Mouse (Mus musculus): ENCODE results near the gene Atp6v0a1. TPM values are rescaled to one million over a fixed set of nuclear protein-coding genes. Genes with fewer than 3 reads are reported as not detected.

Atp6v0a1 gene
- polyA plus RNA-seq, 1 experiment from 2014 or later: 35.0 TPM

DNA sequence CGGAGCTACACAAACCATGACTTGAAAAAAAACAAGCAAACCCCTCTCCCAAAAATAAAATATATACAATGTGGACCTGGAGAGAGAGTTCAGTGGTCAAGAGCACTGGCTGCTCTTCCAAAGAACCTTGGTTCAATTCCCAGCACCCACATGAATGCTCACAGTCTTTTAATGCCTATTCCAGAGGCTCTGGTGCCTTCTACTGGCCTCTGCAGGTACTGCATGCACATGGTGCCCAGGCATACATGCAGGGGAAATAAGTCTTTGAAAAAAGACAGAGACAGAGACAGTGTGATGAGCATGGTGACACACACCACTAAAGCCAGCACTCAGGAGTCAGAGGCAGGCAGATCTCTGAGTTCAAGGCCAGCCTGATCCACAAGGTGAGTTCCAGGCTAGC lies 44.7 kb downstream of the Atp6v0a1 start:
- no peak overlapping the region for H3K9ac ChIP-seq (ENCODE audit: low read depth, low read length)
- no peak overlapping the region for H3K27ac ChIP-seq (replicated peaks; ENCODE audit: low read depth, low read length)
- H3K4me1 ChIP-seq (ENCODE audit: control insufficient read depth, insufficient read depth, low read length): peaks cover 3% of the 10 kb centered on the region; the same call in 1 of the 2 replicates
- H3K4me3 ChIP-seq (ENCODE audit: low read depth, low read length): no peak overlapping the region
- no peak for ATAC-seq (ENCODE audit: low read depth)
- DNase-seq (ENCODE audit: low spot score): no peak
- H3K27me3 ChIP-seq (replicated peaks; ENCODE audit: control insufficient read depth, insufficient read depth, low read length): no peaks in the 10 kb centered on the region
- H3K4me2 ChIP-seq (ENCODE audit: low read depth, low read length): no peak overlapping the region
- H3K9me3 ChIP-seq (ENCODE audit: control insufficient read depth, low read length): no peaks in the 10 kb centered on the region
- H3K36me3 ChIP-seq (ENCODE audit: control insufficient read depth, insufficient read depth, low read length): peaks cover 43% of the 10 kb centered on the region
- 93% methylated on average over 1 of the region's 1 CpGs for WGBS

DNA sequence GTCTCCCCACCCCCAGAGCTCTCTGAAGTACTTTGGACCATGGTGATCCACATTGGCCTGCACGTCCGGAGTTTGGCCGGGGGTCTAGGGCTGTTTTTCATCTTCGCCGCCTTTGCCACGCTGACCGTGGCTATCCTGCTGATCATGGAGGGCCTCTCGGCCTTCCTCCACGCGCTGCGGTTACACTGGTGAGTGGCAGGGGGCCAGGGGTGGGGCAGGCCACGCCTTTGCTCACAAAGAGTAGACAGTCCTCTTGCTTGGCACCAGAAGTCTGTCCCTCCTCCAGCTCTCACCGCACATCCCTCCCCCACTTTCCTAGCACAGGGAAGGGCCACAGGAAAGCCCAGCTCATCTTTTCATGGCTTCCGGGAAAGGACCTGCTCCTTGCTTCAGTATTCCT lies 46.2 kb downstream of the Atp6v0a1 start:
- ATAC-seq (ENCODE audit: low read depth): no peak
- Histone ChIP-seq H3K4me3 (ENCODE audit: low read depth, low read length) (no peak overlapping the region), H3K27ac (replicated peaks; ENCODE audit: low read depth, low read length) (no peak overlapping the region), H3K4me1 (ENCODE audit: control insufficient read depth, insufficient read depth, low read length) (peaks cover 11% of the 10 kb centered on the region), H3K36me3 (ENCODE audit: control insufficient read depth, insufficient read depth, low read length) (peaks cover 35% of the 10 kb centered on the region; the same call in 1 of the 2 replicates), H3K27me3 (replicated peaks; ENCODE audit: control insufficient read depth, insufficient read depth, low read length) (no peaks in the 10 kb centered on the region), H3K9me3 (ENCODE audit: control insufficient read depth, low read length) (no peaks in the 10 kb centered on the region), H3K4me2 (ENCODE audit: low read depth, low read length) (no peak overlapping the region), H3K9ac (ENCODE audit: low read depth, low read length) (no peak overlapping the region)
- WGBS: 77% methylated on average over 13 of the region's 14 CpGs
- DNase-seq (ENCODE audit: low spot score): no peak

DNA sequence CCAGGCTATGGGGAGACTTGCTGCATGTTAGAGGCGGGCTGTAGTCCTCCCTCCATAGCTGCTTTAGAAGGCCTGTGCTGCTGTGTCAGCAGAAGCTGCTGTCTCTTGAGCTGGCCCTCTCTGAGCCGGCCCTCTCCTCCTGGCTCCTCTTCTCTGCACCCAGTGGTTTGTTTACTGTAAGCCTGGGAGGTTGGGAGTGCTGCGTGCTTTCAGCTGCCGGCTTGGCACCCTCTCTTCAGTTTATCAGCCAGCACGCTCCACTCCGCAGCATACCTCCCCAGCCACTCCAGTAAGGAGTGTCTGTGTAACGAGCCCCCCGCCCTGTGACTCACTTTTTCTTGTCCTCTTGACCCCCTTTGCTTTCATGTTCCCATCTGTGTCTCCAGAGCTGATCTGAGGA lies 47.6 kb downstream of the Atp6v0a1 start:
- ATAC-seq (ENCODE audit: low read depth) (peak; percentile 3; the same call in 1 of the 2 replicates), DNase-seq (ENCODE audit: low spot score) (peak; percentile 48)
- Histone ChIP-seq H3K4me3 (ENCODE audit: low read depth, low read length) (no peak overlapping the region), H3K27me3 (replicated peaks; ENCODE audit: control insufficient read depth, insufficient read depth, low read length) (no peaks in the 10 kb centered on the region), H3K4me1 (ENCODE audit: control insufficient read depth, insufficient read depth, low read length) (peaks cover 22% of the 10 kb centered on the region), H3K9me3 (ENCODE audit: control insufficient read depth, low read length) (no peaks in the 10 kb centered on the region), H3K36me3 (ENCODE audit: control insufficient read depth, insufficient read depth, low read length) (peaks cover 24% of the 10 kb centered on the region; the same call in 1 of the 2 replicates), H3K9ac (ENCODE audit: low read depth, low read length) (no peak overlapping the region; the same call in 1 of the 2 replicates), H3K4me2 (ENCODE audit: low read depth, low read length) (no peak overlapping the region), H3K27ac (replicated peaks; ENCODE audit: low read depth, low read length) (no peak overlapping the region)
- 42% methylated on average over 8 of the region's 8 CpGs for WGBS

- Histone ChIP-seq H3K27ac (replicated peaks; ENCODE audit: low read depth, low read length) (no peak overlapping the region), H3K9me3 (ENCODE audit: control insufficient read depth, low read length) (no peaks in the 10 kb centered on the region), H3K9ac (ENCODE audit: low read depth, low read length) (no peak overlapping the region), H3K27me3 (replicated peaks; ENCODE audit: control insufficient read depth, insufficient read depth, low read length) (no peaks in the 10 kb centered on the region), H3K4me1 (ENCODE audit: control insufficient read depth, insufficient read depth, low read length) (peaks cover 26% of the 10 kb centered on the region), H3K4me2 (ENCODE audit: low read depth, low read length) (no peak overlapping the region), H3K36me3 (ENCODE audit: control insufficient read depth, insufficient read depth, low read length) (peaks cover 26% of the 10 kb centered on the region; the same call in 1 of the 2 replicates), H3K4me3 (ENCODE audit: low read depth, low read length) (no peak overlapping the region)
- ATAC-seq (ENCODE audit: low read depth) (peak; percentile 31), DNase-seq (ENCODE audit: low spot score) (peak; percentile 76)
- 34% methylated on average over 5 of the region's 5 CpGs for WGBS
These were observed 48.6 kb downstream of the Atp6v0a1 start for GRCm38 (mm10) chr11:101057860-101058259.

DNA sequence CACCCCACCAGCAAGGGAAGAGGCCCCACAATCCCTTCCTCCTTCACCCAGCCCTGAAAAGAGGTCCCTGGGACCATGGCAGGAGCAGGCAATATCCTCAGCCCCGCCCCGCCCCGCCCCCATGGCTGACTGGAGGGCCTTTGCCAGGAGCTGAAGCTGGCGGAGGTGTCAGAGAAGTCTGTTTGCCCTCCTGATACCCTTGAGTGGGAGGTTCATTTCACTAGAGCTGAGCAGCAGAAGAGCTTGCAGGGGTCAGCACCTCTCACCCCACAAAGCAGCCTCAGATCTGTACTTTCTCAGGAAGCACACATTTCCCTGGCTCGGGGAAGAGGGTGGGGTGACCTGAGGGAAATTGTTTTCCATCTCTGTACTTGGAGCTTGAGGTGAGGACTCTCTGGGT lies 49.5 kb downstream of the Atp6v0a1 start:
- Histone ChIP-seq H3K9me3 (ENCODE audit: control insufficient read depth, low read length) (no peaks in the 10 kb centered on the region), H3K9ac (ENCODE audit: low read depth, low read length) (no peak overlapping the region), H3K4me2 (ENCODE audit: low read depth, low read length) (no peak overlapping the region), H3K4me3 (ENCODE audit: low read depth, low read length) (no peak overlapping the region), H3K27ac (replicated peaks; ENCODE audit: low read depth, low read length) (no peak overlapping the region), H3K36me3 (ENCODE audit: control insufficient read depth, insufficient read depth, low read length) (peaks cover 22% of the 10 kb centered on the region; the same call in 1 of the 2 replicates), H3K4me1 (ENCODE audit: control insufficient read depth, insufficient read depth, low read length) (peaks cover 34% of the 10 kb centered on the region), H3K27me3 (replicated peaks; ENCODE audit: control insufficient read depth, insufficient read depth, low read length) (no peaks in the 10 kb centered on the region)
- DNase-seq (ENCODE audit: low spot score): no peak
- WGBS: 69% methylated on average over 4 of the region's 5 CpGs
- no peak for ATAC-seq (ENCODE audit: low read depth)

DNA sequence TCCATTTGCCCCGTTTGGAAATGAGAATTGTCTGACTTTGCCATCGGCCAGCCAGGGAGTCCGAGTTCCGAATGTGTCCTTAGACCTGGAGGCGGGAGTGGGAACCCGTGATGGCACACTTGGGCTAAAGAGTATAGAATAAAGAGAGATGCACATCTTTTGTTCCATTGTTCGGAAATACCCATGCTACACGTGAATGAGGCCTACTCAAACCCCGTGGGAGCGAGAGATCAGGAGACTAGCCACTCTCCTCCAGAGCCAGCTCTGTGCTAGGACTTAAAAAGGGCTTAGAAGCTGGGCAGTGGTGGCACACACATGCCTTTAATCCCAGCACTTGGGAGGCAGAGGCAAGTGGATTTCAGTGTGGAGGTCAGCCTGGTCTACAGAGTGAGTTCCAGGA lies 50.2 kb downstream of the Atp6v0a1 start:
- Histone ChIP-seq H3K4me2 (ENCODE audit: low read depth, low read length) (no peak overlapping the region), H3K27me3 (replicated peaks; ENCODE audit: control insufficient read depth, insufficient read depth, low read length) (no peaks in the 10 kb centered on the region), H3K4me3 (ENCODE audit: low read depth, low read length) (no peak overlapping the region), H3K36me3 (ENCODE audit: control insufficient read depth, insufficient read depth, low read length) (peaks cover 18% of the 10 kb centered on the region; the same call in 1 of the 2 replicates), H3K9ac (ENCODE audit: low read depth, low read length) (no peak overlapping the region), H3K4me1 (ENCODE audit: control insufficient read depth, insufficient read depth, low read length) (peaks cover 42% of the 10 kb centered on the region), H3K27ac (replicated peaks; ENCODE audit: low read depth, low read length) (peak overlapping the region; percentile 90), H3K9me3 (ENCODE audit: control insufficient read depth, low read length) (no peaks in the 10 kb centered on the region)
- no peak for DNase-seq (ENCODE audit: low spot score)
- no peak for ATAC-seq (ENCODE audit: low read depth)
- WGBS: 86% methylated on average over 10 of the region's 10 CpGs

GRCm38 (mm10) chr11:101060126-101060525 lies 50.9 kb downstream of the Atp6v0a1 start:
- no peaks in the 10 kb centered on the region for H3K9me3 ChIP-seq (ENCODE audit: control insufficient read depth, low read length)
- H3K9ac ChIP-seq (ENCODE audit: low read depth, low read length): no peak overlapping the region
- peaks cover 18% of the 10 kb centered on the region; the same call in 1 of the 2 replicates for H3K36me3 ChIP-seq (ENCODE audit: control insufficient read depth, insufficient read depth, low read length)
- no peak overlapping the region for H3K4me3 ChIP-seq (ENCODE audit: low read depth, low read length)
- ATAC-seq (ENCODE audit: low read depth): no peak
- no peak overlapping the region for H3K4me2 ChIP-seq (ENCODE audit: low read depth, low read length)
- peak; percentile 87 for DNase-seq (ENCODE audit: low spot score)
- H3K27me3 ChIP-seq (replicated peaks; ENCODE audit: control insufficient read depth, insufficient read depth, low read length): no peaks in the 10 kb centered on the region
- WGBS: 34% methylated on average over 8 of the region's 8 CpGs
- H3K4me1 ChIP-seq (ENCODE audit: control insufficient read depth, insufficient read depth, low read length): peaks cover 44% of the 10 kb centered on the region
- peak overlapping the region; percentile 90 for H3K27ac ChIP-seq (replicated peaks; ENCODE audit: low read depth, low read length)

GRCm38 (mm10) chr11:101061049-101061448 lies 51.8 kb downstream of the Atp6v0a1 start:
- Histone ChIP-seq H3K36me3 (ENCODE audit: control insufficient read depth, insufficient read depth, low read length) (peaks cover 16% of the 10 kb centered on the region; the same call in 1 of the 2 replicates), H3K9ac (ENCODE audit: low read depth, low read length) (no peak overlapping the region), H3K4me2 (ENCODE audit: low read depth, low read length) (no peak overlapping the region), H3K4me1 (ENCODE audit: control insufficient read depth, insufficient read depth, low read length) (peaks cover 44% of the 10 kb centered on the region), H3K9me3 (ENCODE audit: control insufficient read depth, low read length) (no peaks in the 10 kb centered on the region), H3K27ac (replicated peaks; ENCODE audit: low read depth, low read length) (peak overlapping the region; percentile 90), H3K27me3 (replicated peaks; ENCODE audit: control insufficient read depth, insufficient read depth, low read length) (no peaks in the 10 kb centered on the region), H3K4me3 (ENCODE audit: low read depth, low read length) (no peak overlapping the region)
- no peak for DNase-seq (ENCODE audit: low spot score)
- 85% methylated on average over 5 of the region's 5 CpGs for WGBS
- ATAC-seq (ENCODE audit: low read depth): no peak

- Histone ChIP-seq H3K36me3 (ENCODE audit: control insufficient read depth, insufficient read depth, low read length) (peaks cover 10% of the 10 kb centered on the region; the same call in 1 of the 2 replicates), H3K4me3 (ENCODE audit: low read depth, low read length) (no peak overlapping the region), H3K27ac (replicated peaks; ENCODE audit: low read depth, low read length) (peak overlapping the region; percentile 92; the same call in 1 of the 2 replicates), H3K4me2 (ENCODE audit: low read depth, low read length) (no peak overlapping the region), H3K9me3 (ENCODE audit: control insufficient read depth, low read length) (no peaks in the 10 kb centered on the region), H3K4me1 (ENCODE audit: control insufficient read depth, insufficient read depth, low read length) (peaks cover 44% of the 10 kb centered on the region), H3K9ac (ENCODE audit: low read depth, low read length) (no peak overlapping the region), H3K27me3 (replicated peaks; ENCODE audit: control insufficient read depth, insufficient read depth, low read length) (no peaks in the 10 kb centered on the region)
- WGBS: 69% methylated on average over 12 of the region's 12 CpGs
- ATAC-seq (ENCODE audit: low read depth) (no peak), DNase-seq (ENCODE audit: low spot score) (no peak)
These were observed 53.1 kb downstream of the Atp6v0a1 start for GRCm38 (mm10) chr11:101062165-101062884.

Data from embryonic facial prominence, embryonic 14.5 days (tissue).